Mouse (Mus musculus) layer of hippocampus, postnatal 25 days (tissue): Measurements from ENCODE around the gene Olfr825. TPM values are rescaled to one million over a fixed set of nuclear protein-coding genes. Genes with fewer than 3 reads are reported as not detected.
"Not testable (repeated sequence)": the region's sequence is repeated elsewhere in the genome, so short reads cannot be mapped to it uniquely, and the experiment has no call there.

ENCODE experiments used
- DNase-seq, 2 experiments: peaks; one replicate each; pipeline ENCODE4 v3.0.0; 2022; ENCODE audit warnings: mixed read lengths in 2 of 2, low spot score in 1 of 2; ENCODE audit errors: extremely low spot score in 1 of 2
- total RNA-seq, 2 experiments: library from RNA; stranded (reverse); gene quantifications; 2 replicates each; pipeline ENCODE4 v1.2.3; 2021

The Olfr825 gene
- total RNA-seq, result not detected

- no peak for DNase-seq
Observed at GRCm38 (mm10) chr10:130166666-130167065, at the start of gene Olfr825. Olfr825 (minus strand) TSS chr10:130166766.

GRCm38 (mm10) chr10:130214303-130214702 lies 47.7 kb upstream of the Olfr825 start, which contains the start of gene Olfr827:
Olfr827 (minus strand) TSS chr10:130214403.
- DNase-seq, result no peak

GRCm38 (mm10) chr10:130184086-130184485 lies 17.5 kb upstream of the Olfr825 start, which contains the start of gene Olfr826:
Olfr826 (minus strand) TSS chr10:130184186.
- DNase-seq, result no peak

DNA sequence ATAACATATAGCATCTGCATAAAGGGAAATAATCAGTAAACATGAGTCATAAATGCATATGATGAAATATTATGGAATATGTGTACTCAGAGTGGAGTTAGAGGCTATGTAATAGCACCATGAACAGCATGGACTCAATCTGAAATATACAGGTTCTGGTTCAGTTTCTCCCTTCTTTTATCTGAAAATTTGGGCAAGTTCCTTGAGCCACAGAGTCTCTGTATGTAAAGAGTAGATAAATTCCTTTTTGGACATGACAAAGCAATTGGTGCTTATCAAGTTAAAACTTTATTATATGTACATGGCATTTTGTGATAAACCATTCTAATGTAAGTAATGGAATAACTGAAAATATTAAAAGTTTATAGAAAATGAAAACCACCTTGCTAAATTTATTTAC lies 1.4 kb downstream of the Olfr825 start:
- no peak for DNase-seq

DNA sequence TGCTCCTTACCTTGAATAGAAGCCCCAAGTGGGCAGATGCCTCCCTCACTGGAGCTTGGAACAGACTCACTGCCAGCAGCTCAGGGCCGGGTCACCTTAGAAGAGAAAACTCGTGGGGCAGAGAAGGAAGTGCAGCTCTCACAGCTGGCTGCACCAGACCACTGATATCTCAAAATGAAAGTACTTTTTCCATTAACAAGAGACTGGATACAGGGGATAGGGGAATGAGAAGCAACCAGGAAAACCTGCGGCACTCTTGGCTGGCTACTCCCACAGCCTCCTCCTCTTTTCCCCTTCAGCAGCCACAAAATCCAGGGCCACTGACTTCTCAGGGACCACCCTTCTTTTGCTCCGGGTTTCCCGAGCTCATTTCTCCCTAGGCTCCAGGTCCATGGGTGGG lies 22.4 kb downstream of the Olfr825 start:
- DNase-seq, result no peak

DNA sequence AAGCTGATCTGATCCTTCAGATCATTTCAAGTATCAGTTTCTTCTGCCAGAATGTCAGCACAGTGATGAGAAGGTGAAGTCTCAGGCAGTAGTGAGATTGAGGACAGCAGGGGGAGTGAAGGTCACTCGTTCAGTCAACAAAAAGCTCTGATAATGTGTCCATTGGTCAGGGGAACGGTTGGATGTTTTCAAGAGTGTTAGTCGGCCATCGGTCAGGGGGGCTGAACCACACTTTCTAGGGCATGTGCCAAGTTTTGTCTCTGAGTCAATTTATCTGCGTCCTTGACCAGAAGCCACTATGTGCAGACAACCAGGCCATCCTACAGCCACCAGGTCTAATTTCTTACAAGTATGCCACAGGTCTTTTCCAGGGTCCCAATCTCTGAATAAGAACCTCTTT lies 24.1 kb downstream of the Olfr825 start:
- not testable (repeated sequence) for DNase-seq

DNA sequence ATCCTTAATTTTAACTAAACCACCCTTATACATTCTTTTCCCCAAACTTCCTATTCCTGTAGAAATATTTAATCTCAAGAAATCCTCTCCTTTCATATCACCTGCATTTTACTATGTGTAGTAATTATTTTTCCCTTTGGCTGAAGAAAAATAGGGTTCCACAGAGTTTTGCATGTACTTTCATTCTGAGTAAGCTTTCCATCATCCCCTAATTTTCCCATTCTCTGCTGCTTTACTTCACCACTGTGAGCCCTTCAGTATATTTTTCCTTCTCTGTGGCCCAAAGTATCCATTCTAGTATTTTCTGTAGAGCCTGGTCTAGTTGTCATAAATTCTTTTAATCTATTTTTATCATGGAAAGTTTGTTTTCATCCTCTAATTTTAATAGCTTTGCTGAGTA lies 31.8 kb downstream of the Olfr825 start:
- DNase-seq, result no peak

GRCm38 (mm10) chr10:130129900-130130299 lies 36.7 kb downstream of the Olfr825 start, which contains the start of gene Olfr824:
Olfr824 (minus strand) TSS chr10:130130000.
- not testable (repeated sequence) for DNase-seq

- DNase-seq, result not testable (repeated sequence)
Observed at GRCm38 (mm10) chr10:130116045-130116444, 50.5 kb downstream of the Olfr825 start.

DNA sequence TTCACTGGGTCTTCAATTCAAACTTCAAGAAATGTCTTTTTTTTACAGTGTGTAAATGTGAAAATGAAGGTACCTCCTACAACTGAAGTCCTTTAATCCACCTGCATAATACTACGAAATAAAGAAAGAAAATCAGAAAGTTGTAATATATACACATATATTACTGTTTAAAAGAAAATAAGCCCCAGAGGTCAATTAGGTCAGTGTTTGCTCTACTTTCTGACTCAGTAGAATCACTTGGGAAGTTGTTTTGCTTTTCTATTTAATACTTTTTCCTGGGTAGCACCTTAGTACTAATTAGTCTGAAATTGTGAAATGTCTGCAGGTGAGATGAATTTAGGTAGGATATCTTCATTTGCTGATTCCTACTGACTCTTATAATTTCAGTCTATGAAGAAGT lies 51.3 kb downstream of the Olfr825 start, which contains the start of gene Olfr823:
Gene Olfr823 (minus strand): TSS at position 101 of the 400 bp plus-strand sequence.
- not testable (repeated sequence) for DNase-seq

Other genes with a start within 250 kb of the Olfr825 start
- gene Olfr818, start 217.7 kb downstream of the Olfr825 start, total RNA-seq, result not detected
- not detected for gene Olfr819, start 199.5 kb downstream of the Olfr825 start, total RNA-seq
- not detected for gene Olfr247, start 190.6 kb downstream of the Olfr825 start, total RNA-seq
- not detected for gene Gm10310, start 181.7 kb downstream of the Olfr825 start, total RNA-seq
- not detected for gene Olfr820, start 154.1 kb downstream of the Olfr825 start, total RNA-seq
- not detected for gene Olfr821, start 136.4 kb downstream of the Olfr825 start, total RNA-seq
- not detected for gene Olfr822, start 95.6 kb downstream of the Olfr825 start, total RNA-seq
- not detected for gene Olfr823, start 51.4 kb downstream of the Olfr825 start, total RNA-seq
- gene Olfr824, start 36.8 kb downstream of the Olfr825 start, total RNA-seq, result not detected
- gene Olfr826, start 17.4 kb upstream of the Olfr825 start, total RNA-seq, result not detected
- gene Olfr827, start 47.6 kb upstream of the Olfr825 start, total RNA-seq, result not detected
- gene Neurod4, start 113.5 kb upstream of the Olfr825 start, total RNA-seq, result under 1 TPM in 1 of 2 experiments, not detected in 1; 0.20 TPM
- gene Tespa1, start 156.1 kb upstream of the Olfr825 start, total RNA-seq, result 1 to 10 TPM; 1.3 to 1.6 TPM
- under 1 TPM; 0.10 to 0.16 TPM for gene Vmn2r84, start 227.6 kb upstream of the Olfr825 start, total RNA-seq